Mouse (Mus musculus): ENCODE results near the gene Wnt9a. TPM values are rescaled to one million over a fixed set of nuclear protein-coding genes. Genes with fewer than 3 reads are reported as not detected.

Gene Wnt9a
- polyA plus RNA-seq, 1 experiment: 1.8 TPM

DNA sequence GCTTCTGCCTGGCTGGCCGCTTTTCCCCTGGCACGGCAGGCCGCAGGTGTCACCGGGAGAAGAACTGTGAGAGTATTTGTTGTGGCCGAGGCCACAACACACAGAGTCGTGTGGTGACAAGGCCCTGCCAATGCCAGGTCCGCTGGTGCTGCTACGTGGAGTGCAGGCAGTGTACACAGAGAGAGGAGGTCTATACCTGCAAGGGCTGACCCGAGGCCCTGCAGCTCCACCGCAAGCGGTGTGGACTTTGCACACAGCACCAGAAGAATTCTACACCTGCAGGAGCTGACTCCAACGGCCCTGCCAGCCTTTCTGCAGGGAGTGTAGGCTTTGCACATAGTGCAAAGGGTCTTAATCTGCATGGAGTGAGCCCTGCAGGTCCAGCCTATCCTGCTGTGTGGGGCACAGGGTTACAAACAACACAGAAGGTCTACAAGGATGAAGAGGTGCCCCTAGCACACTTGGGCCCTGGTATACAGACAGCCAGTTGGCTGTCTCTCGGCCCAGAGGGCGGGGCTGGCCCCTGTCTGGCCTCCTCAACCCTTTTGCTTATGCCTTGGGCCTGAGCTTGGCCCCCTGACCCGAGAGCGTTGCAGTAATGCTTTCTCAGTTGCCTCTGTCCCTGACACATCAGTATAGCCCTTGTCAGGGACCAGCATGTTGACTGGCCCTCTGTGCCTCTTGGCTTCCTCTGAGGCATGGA, 24.6 kb downstream of the Wnt9a start:
- no peak overlapping the region for H3K4me3 ChIP-seq (ENCODE audit: insufficient read depth, poor library complexity, severe bottlenecking)
- no peaks in the 10 kb centered on the region for H3K79me2 ChIP-seq (ENCODE audit: control insufficient read depth, insufficient read depth)
- no peaks in the 10 kb centered on the region for H3K36me3 ChIP-seq (ENCODE audit: control insufficient read depth, insufficient read depth)
- H3ac ChIP-seq (ENCODE audit: control insufficient read depth, insufficient read length, low read depth): no peak overlapping the region
- H3K27me3 ChIP-seq (ENCODE audit: control insufficient read depth, insufficient read depth, insufficient read length): peaks cover 4% of the 10 kb centered on the region
- no peak for TF ChIP-seq CEBPB (IDR thresholded peaks at IDR 0.05; ENCODE audit: low read depth)
- no peak for TF ChIP-seq CTCF (IDR thresholded peaks at IDR 0.05; ENCODE audit: control insufficient read depth, insufficient read depth, insufficient read length)
- TF ChIP-seq FOSL1 (IDR thresholded peaks at IDR 0.05; ENCODE audit: insufficient read depth, low read length, poor library complexity, severe bottlenecking): no peak
- TF ChIP-seq MYOD1 (IDR thresholded peaks at IDR 0.05; ENCODE audit: control insufficient read depth, insufficient read length, low read depth): no peak
- no peak for TF ChIP-seq USF1 (IDR thresholded peaks at IDR 0.05; ENCODE audit: low read depth)
- no peak for TF ChIP-seq MYOG (IDR thresholded peaks at IDR 0.05; ENCODE audit: control insufficient read depth, extremely low read depth, insufficient read length)
- TF ChIP-seq MAX (IDR thresholded peaks at IDR 0.05): no peak
- no peaks in the 10 kb centered on the region for H3K79me3 ChIP-seq (ENCODE audit: low read depth)

DNA sequence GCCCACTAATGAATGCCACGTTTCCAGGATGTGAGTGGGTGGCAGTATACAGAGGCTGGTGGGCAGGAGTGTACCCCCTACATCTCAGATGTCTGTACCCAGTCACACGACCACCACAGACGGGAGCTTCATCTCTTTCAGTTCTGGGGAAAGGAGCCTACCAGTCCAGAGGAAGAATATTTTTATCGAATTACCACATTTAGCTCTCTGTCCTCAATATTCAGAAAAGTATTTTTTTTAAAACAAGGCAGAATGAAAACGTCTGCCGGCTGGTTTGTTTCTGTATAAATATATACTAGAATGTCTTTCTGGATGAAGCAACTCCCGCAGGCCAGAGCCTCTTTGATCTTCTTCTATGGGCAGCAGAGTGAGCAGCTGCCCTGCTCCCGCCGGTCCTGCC, 26.2 kb downstream of the Wnt9a start:
- H3K4me3 ChIP-seq (ENCODE audit: insufficient read depth, poor library complexity, severe bottlenecking): no peak overlapping the region
- H3K27me3 ChIP-seq (ENCODE audit: control insufficient read depth, insufficient read depth, insufficient read length): peaks cover 4% of the 10 kb centered on the region
- H3K79me2 ChIP-seq (ENCODE audit: control insufficient read depth, insufficient read depth): no peaks in the 10 kb centered on the region
- H3K79me3 ChIP-seq (ENCODE audit: low read depth): no peaks in the 10 kb centered on the region
- H3K36me3 ChIP-seq (ENCODE audit: control insufficient read depth, insufficient read depth): no peaks in the 10 kb centered on the region
- no peak overlapping the region for H3ac ChIP-seq (ENCODE audit: control insufficient read depth, insufficient read length, low read depth)
- no peak for TF ChIP-seq USF1 (IDR thresholded peaks at IDR 0.05; ENCODE audit: low read depth)
- TF ChIP-seq CTCF (IDR thresholded peaks at IDR 0.05; ENCODE audit: control insufficient read depth, insufficient read depth, insufficient read length): no peak
- TF ChIP-seq MYOD1 (IDR thresholded peaks at IDR 0.05; ENCODE audit: control insufficient read depth, insufficient read length, low read depth): no peak
- TF ChIP-seq MYOG (IDR thresholded peaks at IDR 0.05; ENCODE audit: control insufficient read depth, extremely low read depth, insufficient read length): no peak
- no peak for TF ChIP-seq MAX (IDR thresholded peaks at IDR 0.05)
- TF ChIP-seq FOSL1 (IDR thresholded peaks at IDR 0.05; ENCODE audit: insufficient read depth, low read length, poor library complexity, severe bottlenecking): no peak
- no peak for TF ChIP-seq CEBPB (IDR thresholded peaks at IDR 0.05; ENCODE audit: low read depth)

GRCm38 (mm10) chr11:59335150-59335549, 28.4 kb downstream of the Wnt9a start:
- TF ChIP-seq CEBPB (IDR thresholded peaks at IDR 0.05; ENCODE audit: low read depth): no peak
- TF ChIP-seq USF1 (IDR thresholded peaks at IDR 0.05; ENCODE audit: low read depth): no peak
- TF ChIP-seq MYOD1 (IDR thresholded peaks at IDR 0.05; ENCODE audit: control insufficient read depth, insufficient read length, low read depth): no peak
- no peak for TF ChIP-seq FOSL1 (IDR thresholded peaks at IDR 0.05; ENCODE audit: insufficient read depth, low read length, poor library complexity, severe bottlenecking)
- TF ChIP-seq MYOG (IDR thresholded peaks at IDR 0.05; ENCODE audit: control insufficient read depth, extremely low read depth, insufficient read length): no peak
- no peak for TF ChIP-seq MAX (IDR thresholded peaks at IDR 0.05)
- TF ChIP-seq CTCF (IDR thresholded peaks at IDR 0.05; ENCODE audit: control insufficient read depth, insufficient read depth, insufficient read length): no peak
- H3K4me3 ChIP-seq (ENCODE audit: insufficient read depth, poor library complexity, severe bottlenecking): no peak overlapping the region
- H3K79me2 ChIP-seq (ENCODE audit: control insufficient read depth, insufficient read depth): no peaks in the 10 kb centered on the region
- peaks cover 4% of the 10 kb centered on the region for H3K27me3 ChIP-seq (ENCODE audit: control insufficient read depth, insufficient read depth, insufficient read length)
- H3ac ChIP-seq (ENCODE audit: control insufficient read depth, insufficient read length, low read depth): no peak overlapping the region
- H3K36me3 ChIP-seq (ENCODE audit: control insufficient read depth, insufficient read depth): no peaks in the 10 kb centered on the region
- no peaks in the 10 kb centered on the region for H3K79me3 ChIP-seq (ENCODE audit: low read depth)

- no peak for TF ChIP-seq MYOG (IDR thresholded peaks at IDR 0.05; ENCODE audit: control insufficient read depth, extremely low read depth, insufficient read length)
- no peak for TF ChIP-seq USF1 (IDR thresholded peaks at IDR 0.05; ENCODE audit: low read depth)
- TF ChIP-seq CEBPB (IDR thresholded peaks at IDR 0.05; ENCODE audit: low read depth): no peak
- no peak for TF ChIP-seq FOSL1 (IDR thresholded peaks at IDR 0.05; ENCODE audit: insufficient read depth, low read length, poor library complexity, severe bottlenecking)
- TF ChIP-seq CTCF (IDR thresholded peaks at IDR 0.05; ENCODE audit: control insufficient read depth, insufficient read depth, insufficient read length): no peak
- TF ChIP-seq MAX (IDR thresholded peaks at IDR 0.05): no peak
- no peak for TF ChIP-seq MYOD1 (IDR thresholded peaks at IDR 0.05; ENCODE audit: control insufficient read depth, insufficient read length, low read depth)
- H3K79me2 ChIP-seq (ENCODE audit: control insufficient read depth, insufficient read depth): no peaks in the 10 kb centered on the region
These were observed 29.2 kb downstream of the Wnt9a start for GRCm38 (mm10) chr11:59335942-59336341.

DNA sequence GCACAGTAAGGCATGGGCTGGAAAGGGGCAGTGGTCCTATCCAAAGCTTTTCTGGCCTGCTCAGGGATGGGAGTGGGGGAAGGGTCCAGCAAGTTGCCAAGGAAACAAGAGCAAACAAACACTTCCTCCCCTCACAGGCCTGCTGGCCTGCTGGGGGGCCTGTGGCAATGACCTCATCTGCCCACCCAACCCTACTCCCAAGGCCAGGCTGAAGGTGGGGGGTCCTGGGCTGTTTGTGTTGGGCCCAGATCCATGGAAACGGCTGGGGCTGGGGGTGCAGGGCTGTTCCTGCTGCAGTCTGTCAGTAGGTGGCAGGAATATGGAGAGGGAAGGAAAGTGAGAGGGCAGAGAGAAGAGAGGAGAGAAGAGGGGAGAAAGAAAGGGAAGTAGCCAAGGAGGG, 29.7 kb downstream of the Wnt9a start:
- H3K79me3 ChIP-seq (ENCODE audit: low read depth): no peaks in the 10 kb centered on the region
- TF ChIP-seq MAX (IDR thresholded peaks at IDR 0.05) (no peak), MYOG (IDR thresholded peaks at IDR 0.05; ENCODE audit: control insufficient read depth, extremely low read depth, insufficient read length) (no peak), USF1 (IDR thresholded peaks at IDR 0.05; ENCODE audit: low read depth) (no peak), FOSL1 (IDR thresholded peaks at IDR 0.05; ENCODE audit: insufficient read depth, low read length, poor library complexity, severe bottlenecking) (no peak), MYOD1 (IDR thresholded peaks at IDR 0.05; ENCODE audit: control insufficient read depth, insufficient read length, low read depth) (no peak), CTCF (IDR thresholded peaks at IDR 0.05; ENCODE audit: control insufficient read depth, insufficient read depth, insufficient read length) (no peak), CEBPB (IDR thresholded peaks at IDR 0.05; ENCODE audit: low read depth) (no peak)
- no peak overlapping the region for H3ac ChIP-seq (ENCODE audit: control insufficient read depth, insufficient read length, low read depth)
- H3K79me2 ChIP-seq (ENCODE audit: control insufficient read depth, insufficient read depth): no peaks in the 10 kb centered on the region
- no peak overlapping the region for H3K4me3 ChIP-seq (ENCODE audit: insufficient read depth, poor library complexity, severe bottlenecking)
- H3K36me3 ChIP-seq (ENCODE audit: control insufficient read depth, insufficient read depth): no peaks in the 10 kb centered on the region
- peaks cover 4% of the 10 kb centered on the region for H3K27me3 ChIP-seq (ENCODE audit: control insufficient read depth, insufficient read depth, insufficient read length)

More at GRCm38 (mm10) chr11:59335942-59336341, 29.2 kb downstream of the Wnt9a start:
- Histone ChIP-seq H3K27me3 (ENCODE audit: control insufficient read depth, insufficient read depth, insufficient read length) (peaks cover 4% of the 10 kb centered on the region), H3K36me3 (ENCODE audit: control insufficient read depth, insufficient read depth) (no peaks in the 10 kb centered on the region), H3K4me3 (ENCODE audit: insufficient read depth, poor library complexity, severe bottlenecking) (no peak overlapping the region), H3ac (ENCODE audit: control insufficient read depth, insufficient read length, low read depth) (no peak overlapping the region), H3K79me3 (ENCODE audit: low read depth) (no peaks in the 10 kb centered on the region)

All from C2C12 (cell line).